Mouse (Mus musculus): Measurements from ENCODE around the gene Atmin. TPM values are rescaled to one million over a fixed set of nuclear protein-coding genes. Genes with fewer than 3 reads are reported as not detected.

Gene Atmin
- polyA plus RNA-seq, 1 experiment from 2014 or later = 5.5 TPM

GRCm38 (mm10) chr8:116945169-116945910 lies 2.1 kb downstream of the Atmin start:
- TF ChIP-seq CTCF (IDR thresholded peaks at IDR 0.05; ENCODE audit: low read depth) = no peak
- Histone ChIP-seq H3K27me3 (replicated peaks; ENCODE audit: control insufficient read depth, insufficient read depth, low read length) (no peaks in the 10 kb centered on the region), H3K4me2 (replicated peaks; ENCODE audit: low read depth) (peak overlapping the region; percentile 93; the same call in 1 of the 2 replicates), H3K27ac (ENCODE audit: low read depth, low read length) (no peak overlapping the region; the same call in 1 of the 2 replicates), H3K9me3 (ENCODE audit: control insufficient read depth) (no peaks in the 10 kb centered on the region), H3K36me3 (ENCODE audit: control insufficient read depth, insufficient read depth) (peaks cover 3% of the 10 kb centered on the region; the same call in 1 of the 2 replicates), H3K4me1 (replicated peaks; ENCODE audit: control insufficient read depth, insufficient read depth, low read length) (no peaks in the 10 kb centered on the region; the same call in 1 of the 2 replicates), H3K9ac (ENCODE audit: low read depth, low read length) (no peak overlapping the region), H3K4me3 (ENCODE audit: low read depth, low read length) (no peak overlapping the region)
- ATAC-seq = no peak
- WGBS = 70% methylated on average over 9 of the region's 9 CpGs

DNA sequence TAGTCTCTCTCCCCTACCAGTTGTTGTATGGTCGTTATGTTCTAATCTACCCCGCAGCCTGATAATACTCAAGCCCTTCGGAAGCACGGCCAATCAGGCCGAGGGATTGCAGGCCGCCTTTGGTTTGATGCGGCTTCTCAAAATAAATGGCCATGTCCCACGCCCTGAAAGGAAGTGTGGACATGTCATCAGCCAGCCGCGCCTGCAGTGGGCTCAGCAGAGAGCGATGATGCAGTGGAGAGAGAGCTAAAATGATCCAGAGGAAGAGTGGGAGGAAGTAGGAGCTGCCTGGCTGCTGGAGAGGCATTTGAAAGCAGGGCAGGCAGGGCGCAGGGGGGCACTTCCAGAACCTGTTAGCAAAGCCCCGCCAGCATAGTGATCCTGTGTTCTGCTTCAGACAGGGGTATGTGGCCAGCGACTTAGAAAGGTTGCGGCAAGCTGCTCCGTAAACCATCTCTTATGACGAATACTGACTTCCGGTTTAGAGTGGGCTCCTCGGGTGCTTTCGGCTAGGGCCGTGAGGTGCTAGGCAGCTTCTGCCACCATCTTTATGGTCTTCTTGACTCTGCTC lies 3.2 kb downstream of the Atmin start:
- H3K36me3 ChIP-seq (ENCODE audit: control insufficient read depth, insufficient read depth) = no peaks in the 10 kb centered on the region
- no peak overlapping the region for H3K4me3 ChIP-seq (ENCODE audit: low read depth, low read length)
- no peak overlapping the region for H3K9ac ChIP-seq (ENCODE audit: low read depth, low read length)
- ATAC-seq = no peak
- no peaks in the 10 kb centered on the region for H3K9me3 ChIP-seq (ENCODE audit: control insufficient read depth)
- H3K27ac ChIP-seq (ENCODE audit: low read depth, low read length) = no peak overlapping the region
- no peak for TF ChIP-seq CTCF (IDR thresholded peaks at IDR 0.05; ENCODE audit: low read depth)
- H3K27me3 ChIP-seq (replicated peaks; ENCODE audit: control insufficient read depth, insufficient read depth, low read length) = no peaks in the 10 kb centered on the region
- WGBS = 66% methylated on average over 21 of the region's 21 CpGs
- peak overlapping the region; percentile 32 for H3K4me2 ChIP-seq (replicated peaks; ENCODE audit: low read depth)
- H3K4me1 ChIP-seq (replicated peaks; ENCODE audit: control insufficient read depth, insufficient read depth, low read length) = no peaks in the 10 kb centered on the region; the same call in 1 of the 2 replicates

GRCm38 (mm10) chr8:116946851-116947250 lies 3.7 kb downstream of the Atmin start:
- no peak overlapping the region for H3K9ac ChIP-seq (ENCODE audit: low read depth, low read length)
- 85% methylated on average over 6 of the region's 6 CpGs for WGBS
- H3K9me3 ChIP-seq (ENCODE audit: control insufficient read depth) = no peaks in the 10 kb centered on the region
- H3K27ac ChIP-seq (ENCODE audit: low read depth, low read length) = no peak overlapping the region
- no peaks in the 10 kb centered on the region for H3K36me3 ChIP-seq (ENCODE audit: control insufficient read depth, insufficient read depth)
- TF ChIP-seq CTCF (IDR thresholded peaks at IDR 0.05; ENCODE audit: low read depth) = no peak
- no peak overlapping the region for H3K4me3 ChIP-seq (ENCODE audit: low read depth, low read length)
- no peaks in the 10 kb centered on the region; the same call in 1 of the 2 replicates for H3K4me1 ChIP-seq (replicated peaks; ENCODE audit: control insufficient read depth, insufficient read depth, low read length)
- H3K27me3 ChIP-seq (replicated peaks; ENCODE audit: control insufficient read depth, insufficient read depth, low read length) = no peaks in the 10 kb centered on the region
- H3K4me2 ChIP-seq (replicated peaks; ENCODE audit: low read depth) = no peak overlapping the region
- ATAC-seq = no peak

DNA sequence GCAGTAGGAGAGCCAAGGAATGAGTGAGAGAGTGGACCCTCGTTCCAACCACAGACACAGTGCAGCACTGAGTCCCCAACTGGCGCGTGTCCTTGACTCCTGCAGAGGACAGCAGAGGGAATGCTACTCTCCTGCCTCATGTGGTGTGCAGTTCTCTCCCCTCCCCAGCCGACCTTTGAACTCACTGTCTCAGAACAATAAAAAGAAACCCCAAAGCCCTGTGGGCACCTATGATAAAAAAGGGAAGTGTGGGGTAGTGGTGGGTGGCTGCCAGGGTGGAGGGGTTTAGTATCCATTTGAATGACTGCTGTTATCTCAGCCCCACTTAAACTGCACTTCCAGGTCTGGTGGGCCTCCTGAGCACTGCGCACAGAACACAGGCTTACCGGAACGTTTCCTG lies 4.4 kb downstream of the Atmin start:
- Histone ChIP-seq H3K27me3 (replicated peaks; ENCODE audit: control insufficient read depth, insufficient read depth, low read length) (no peaks in the 10 kb centered on the region), H3K27ac (ENCODE audit: low read depth, low read length) (no peak overlapping the region), H3K9ac (ENCODE audit: low read depth, low read length) (no peak overlapping the region), H3K4me2 (replicated peaks; ENCODE audit: low read depth) (no peak overlapping the region), H3K4me3 (ENCODE audit: low read depth, low read length) (no peak overlapping the region), H3K36me3 (ENCODE audit: control insufficient read depth, insufficient read depth) (no peaks in the 10 kb centered on the region), H3K9me3 (ENCODE audit: control insufficient read depth) (no peaks in the 10 kb centered on the region), H3K4me1 (replicated peaks; ENCODE audit: control insufficient read depth, insufficient read depth, low read length) (no peaks in the 10 kb centered on the region; the same call in 1 of the 2 replicates)
- 56% methylated on average over 7 of the region's 7 CpGs for WGBS
- TF ChIP-seq CTCF (IDR thresholded peaks at IDR 0.05; ENCODE audit: low read depth) = no peak
- no peak for ATAC-seq

- H3K27ac ChIP-seq (ENCODE audit: low read depth, low read length) = no peak overlapping the region
Observed at GRCm38 (mm10) chr8:116951369-116951768, 8.2 kb downstream of the Atmin start.

GRCm38 (mm10) chr8:116951778-116952177 lies 8.6 kb downstream of the Atmin start:
- no peak overlapping the region for H3K9ac ChIP-seq (ENCODE audit: low read depth, low read length)
- H3K9me3 ChIP-seq (ENCODE audit: control insufficient read depth) = no peaks in the 10 kb centered on the region
- H3K36me3 ChIP-seq (ENCODE audit: control insufficient read depth, insufficient read depth) = peaks cover 37% of the 10 kb centered on the region
- no peak for TF ChIP-seq CTCF (IDR thresholded peaks at IDR 0.05; ENCODE audit: low read depth)
- no peak overlapping the region for H3K4me3 ChIP-seq (ENCODE audit: low read depth, low read length)
- no peaks in the 10 kb centered on the region for H3K4me1 ChIP-seq (replicated peaks; ENCODE audit: control insufficient read depth, insufficient read depth, low read length)
- H3K4me2 ChIP-seq (replicated peaks; ENCODE audit: low read depth) = no peak overlapping the region
- 66% methylated on average over 2 of the region's 2 CpGs for WGBS
- H3K27me3 ChIP-seq (replicated peaks; ENCODE audit: control insufficient read depth, insufficient read depth, low read length) = no peaks in the 10 kb centered on the region
- no peak overlapping the region for H3K27ac ChIP-seq (ENCODE audit: low read depth, low read length)
- ATAC-seq = peak; percentile 29

More at GRCm38 (mm10) chr8:116951369-116951768, 8.2 kb downstream of the Atmin start:
- Histone ChIP-seq H3K36me3 (ENCODE audit: control insufficient read depth, insufficient read depth) (peaks cover 33% of the 10 kb centered on the region), H3K4me2 (replicated peaks; ENCODE audit: low read depth) (peak overlapping the region; percentile 17; the same call in 1 of the 2 replicates), H3K27me3 (replicated peaks; ENCODE audit: control insufficient read depth, insufficient read depth, low read length) (no peaks in the 10 kb centered on the region), H3K9me3 (ENCODE audit: control insufficient read depth) (no peaks in the 10 kb centered on the region), H3K9ac (ENCODE audit: low read depth, low read length) (no peak overlapping the region), H3K4me3 (ENCODE audit: low read depth, low read length) (no peak overlapping the region), H3K4me1 (replicated peaks; ENCODE audit: control insufficient read depth, insufficient read depth, low read length) (no peaks in the 10 kb centered on the region)
- ATAC-seq = peak; percentile 56; the same call in 1 of the 2 replicates
- no peak for TF ChIP-seq CTCF (IDR thresholded peaks at IDR 0.05; ENCODE audit: low read depth)
- 39% methylated on average over 5 of the region's 5 CpGs for WGBS

All from intestine, postnatal 0 days (tissue).